ENCODE assay signal across 26 mouse cellular contexts in the genomic region with DNA sequence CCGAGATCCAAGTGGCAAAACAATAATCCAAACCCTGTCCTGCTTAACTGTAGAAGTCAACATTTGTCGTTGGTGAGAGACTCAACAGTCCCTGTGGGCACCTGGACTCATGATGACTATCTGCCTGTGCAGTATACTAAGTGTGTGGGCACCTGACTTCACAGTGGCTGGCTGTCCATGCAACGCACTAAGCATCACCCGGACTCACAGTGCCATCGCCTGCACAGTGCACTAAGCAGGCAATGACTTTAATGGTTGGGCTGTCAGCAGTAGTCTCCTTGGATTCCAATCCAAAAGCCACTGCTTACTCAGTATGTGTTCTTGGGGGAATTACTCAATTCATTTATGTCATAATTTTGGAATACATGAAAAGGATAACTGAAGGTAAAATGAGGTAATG.
"Had no signal": no experiment of that assay in that cellular context is flagged by ENCODE, and none has a peak within 500 bp of the region (broad histone marks: within the 10 kb centered on the region; RNA-seq: fewer than 3 reads in every experiment).

No protein-coding gene starts in this region.

- H3K27me3 ChIP-seq: heart, embryonic 13.5 days; heart, embryonic 15.5 days; hindbrain, embryonic 13.5 days; hindbrain, embryonic 15.5 days; kidney, embryonic 15.5 days; limb, embryonic 13.5 days; limb, embryonic 15.5 days; liver, embryonic 12.5 days had no signal

- H3K9ac ChIP-seq: heart, embryonic 13.5 days; heart, embryonic 15.5 days; hindbrain, embryonic 13.5 days; hindbrain, embryonic 15.5 days; kidney, embryonic 15.5 days; limb, embryonic 13.5 days; limb, embryonic 15.5 days; liver, embryonic 12.5 days; liver, embryonic 14.5 days had no signal

- H3K4me3 ChIP-seq: heart, embryonic 10.5 days; heart, embryonic 13.5 days; heart, embryonic 15.5 days; hindbrain, embryonic 13.5 days; hindbrain, embryonic 15.5 days; kidney, embryonic 15.5 days; limb, embryonic 13.5 days; limb, embryonic 15.5 days; liver, embryonic 12.5 days had no signal

- H3K27ac ChIP-seq: heart, embryonic 10.5 days; heart, embryonic 13.5 days; heart, embryonic 15.5 days; hindbrain, embryonic 13.5 days; hindbrain, embryonic 15.5 days; hindbrain, postnatal 0 days; kidney, embryonic 15.5 days; kidney, postnatal 0 days; limb, embryonic 13.5 days; limb, embryonic 15.5 days; liver, embryonic 12.5 days; liver, embryonic 14.5 days had no signal

- H3K36me3 ChIP-seq: heart, embryonic 10.5 days; heart, embryonic 13.5 days; heart, embryonic 15.5 days; hindbrain, embryonic 13.5 days; hindbrain, embryonic 15.5 days; kidney, embryonic 15.5 days; limb, embryonic 13.5 days; liver, embryonic 12.5 days had no signal

- ATAC-seq: hindbrain, postnatal 0 days; intestine, embryonic 16.5 days; liver, embryonic 12.5 days had no signal

- H3K4me2 ChIP-seq: heart, embryonic 13.5 days; heart, embryonic 15.5 days; hindbrain, embryonic 13.5 days; hindbrain, embryonic 15.5 days; kidney, embryonic 15.5 days; limb, embryonic 13.5 days; limb, embryonic 15.5 days; liver, embryonic 12.5 days had no signal

- H3K9me3 ChIP-seq: heart, embryonic 10.5 days; heart, embryonic 13.5 days; heart, embryonic 15.5 days; hindbrain, embryonic 13.5 days; hindbrain, embryonic 15.5 days; kidney, embryonic 15.5 days; limb, embryonic 15.5 days had no signal

- DNase-seq: gastrocnemius, postnatal 14 days; gastrocnemius, postnatal 36 days; heart, adult 18-20 months; heart, postnatal 14 days; heart, postnatal 36 days; kidney, adult 11 months; kidney, adult 2 months; kidney, adult 9 months; kidney, postnatal 14 days; kidney, postnatal 36 days; layer of hippocampus, adult 9-11 months; layer of hippocampus, postnatal 36 days; left cerebral cortex, postnatal 4 days had no signal

- H3K4me1 ChIP-seq: heart, embryonic 10.5 days; heart, embryonic 13.5 days; heart, embryonic 15.5 days; hindbrain, embryonic 13.5 days; hindbrain, embryonic 15.5 days; kidney, embryonic 15.5 days; limb, embryonic 13.5 days; limb, embryonic 15.5 days; liver, embryonic 12.5 days had no signal
